Mouse (Mus musculus) liver, adult 2 months (tissue): ENCODE data around the gene Dock9.

ENCODE experiments used
- CTCF ChIP-seq: fragments of 200-500 bp; IDR thresholded peaks from 2 replicates; pipeline ENCODE4 v1.5.1; 2011; ENCODE audit warnings: low read depth, low read length, control low read depth
- POLR2A ChIP-seq: fragments of 200-500 bp; IDR thresholded peaks from 2 replicates; pipeline ENCODE4 v1.6.1; 2011; ENCODE audit warnings: low read length, control low read depth; ENCODE audit not compliant: insufficient read depth; ENCODE audit errors: extremely low read depth

GRCm38 (mm10) chr14:121565930-121566329, 231.7 kb downstream of the Dock9 start:
- TF ChIP-seq POLR2A = no peak
- no peak for TF ChIP-seq CTCF
